Mouse (Mus musculus) regulatory T cell (primary cell): ENCODE results near the gene Rpl35.

Experiments
- in situ Hi-C: fragments of 300-600 bp; cut with MboI, MseI; formaldehyde crosslinking; loops from one replicate; pipeline ENCODE4 v1.15.1; 2025; ENCODE audit warnings: high pct_unique_total_duplicates

Gene Rpl35

GRCm38 (mm10) chr2:38997386-38998374, 7.7 kb downstream of the Rpl35 start, which contains the start of gene Wdr38:
Wdr38 (plus strand) TSS chr2:38997476.
- in situ Hi-C loops, result loop anchor here (5.0 kb wide), 1 partner anchor 65 kb away; the partner anchor contains the start of gene Olfml2a

- in situ Hi-C loops, result no loop called here
Measured at GRCm38 (mm10) chr2:38992452-38992851, 13.0 kb downstream of the Rpl35 start.

GRCm38 (mm10) chr2:38992004-38992403, 13.4 kb downstream of the Rpl35 start:
- in situ Hi-C loops, result no loop called here

- in situ Hi-C loops, result no loop called here
Measured at GRCm38 (mm10) chr2:38988929-38989328, 16.5 kb downstream of the Rpl35 start.

GRCm38 (mm10) chr2:38987803-38988510, 17.5 kb downstream of the Rpl35 start:
- in situ Hi-C loops, result no loop called here

- in situ Hi-C loops, result no loop called here
Measured at GRCm38 (mm10) chr2:38987371-38987770, 18.1 kb downstream of the Rpl35 start.

GRCm38 (mm10) chr2:38986580-38986979, 18.8 kb downstream of the Rpl35 start:
- in situ Hi-C loops, result no loop called here

- in situ Hi-C loops, result no loop called here
Measured at GRCm38 (mm10) chr2:38983456-38983855, 22.0 kb downstream of the Rpl35 start.

- in situ Hi-C loops, result loop anchor here (5.0 kb wide), 1 partner anchor 1361 kb away; no protein-coding TSS in a partner anchor
Measured at GRCm38 (mm10) chr2:38977837-38978236, 27.6 kb downstream of the Rpl35 start.

- in situ Hi-C loops, result loop anchor here (5.0 kb wide), 1 partner anchor 1359 kb away; no protein-coding TSS in a partner anchor
Measured at GRCm38 (mm10) chr2:38975941-38976805, 29.3 kb downstream of the Rpl35 start.

GRCm38 (mm10) chr2:38975181-38975580, 30.2 kb downstream of the Rpl35 start:
- in situ Hi-C loops, result loop anchor here (5.0 kb wide), 1 partner anchor 1358 kb away; no protein-coding TSS in a partner anchor

- in situ Hi-C loops, result no loop called here
Measured at GRCm38 (mm10) chr2:38974171-38974570, 31.3 kb downstream of the Rpl35 start.

GRCm38 (mm10) chr2:38973701-38974100, 31.7 kb downstream of the Rpl35 start:
- in situ Hi-C loops, result no loop called here

- in situ Hi-C loops, result no loop called here
Measured at GRCm38 (mm10) chr2:38973223-38973622, 32.2 kb downstream of the Rpl35 start.

- in situ Hi-C loops, result no loop called here
Measured at GRCm38 (mm10) chr2:38970057-38970456, 35.4 kb downstream of the Rpl35 start.

- in situ Hi-C loops, result no loop called here
Measured at GRCm38 (mm10) chr2:38969650-38970049, 35.8 kb downstream of the Rpl35 start.

- in situ Hi-C loops, result no loop called here
Measured at GRCm38 (mm10) chr2:38964198-38964597, 41.2 kb downstream of the Rpl35 start.

- in situ Hi-C loops, result no loop called here
Measured at GRCm38 (mm10) chr2:38957671-38958223, 47.7 kb downstream of the Rpl35 start.

GRCm38 (mm10) chr2:38956062-38956461, 49.4 kb downstream of the Rpl35 start:
- in situ Hi-C loops, result no loop called here

- in situ Hi-C loops, result no loop called here
Measured at GRCm38 (mm10) chr2:38953152-38953883, 52.1 kb downstream of the Rpl35 start.
